Mouse (Mus musculus) adrenal gland, adult 8-10 months (tissue): ENCODE results near the gene Acot4. TPM values are rescaled to one million over a fixed set of nuclear protein-coding genes. Genes with fewer than 3 reads are reported as not detected.
"Not testable (repeated sequence)": the region's sequence is repeated elsewhere in the genome, so short reads cannot be mapped to it uniquely, and the experiment has no call there.

ENCODE experiments used
- DNase-seq: peaks from one replicate; pipeline ENCODE4 v3.0.0; 2022
- total RNA-seq, 4 experiments: library from RNA; stranded (reverse); gene quantifications; 2 replicates each; pipeline ENCODE4 v1.2.4; 2022

Gene Acot4
- total RNA-seq, 4 experiments from 2014 or later = 0.56 to 3.5 (median 1.7) TPM

DNA sequence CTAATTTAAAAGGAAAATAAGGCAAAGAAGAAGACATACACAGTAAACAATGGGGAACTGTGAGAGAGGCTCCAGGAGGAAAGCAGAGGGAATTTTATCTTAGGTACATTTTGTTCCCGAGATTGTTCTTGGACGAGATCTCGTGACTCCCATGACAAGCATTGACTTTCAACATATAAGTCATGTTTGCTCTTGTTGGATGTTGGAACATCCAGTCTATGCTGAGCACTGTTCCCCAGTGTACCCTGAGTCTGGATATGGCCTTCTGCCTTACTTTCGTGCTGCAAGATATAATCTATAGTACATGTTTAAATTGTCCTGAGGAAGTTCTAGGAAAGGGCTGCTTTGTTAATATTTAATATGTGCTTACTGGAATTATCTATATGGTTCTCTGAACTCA is 46.4 kb downstream of the Acot4 start:
- DNase-seq = no peak

DNA sequence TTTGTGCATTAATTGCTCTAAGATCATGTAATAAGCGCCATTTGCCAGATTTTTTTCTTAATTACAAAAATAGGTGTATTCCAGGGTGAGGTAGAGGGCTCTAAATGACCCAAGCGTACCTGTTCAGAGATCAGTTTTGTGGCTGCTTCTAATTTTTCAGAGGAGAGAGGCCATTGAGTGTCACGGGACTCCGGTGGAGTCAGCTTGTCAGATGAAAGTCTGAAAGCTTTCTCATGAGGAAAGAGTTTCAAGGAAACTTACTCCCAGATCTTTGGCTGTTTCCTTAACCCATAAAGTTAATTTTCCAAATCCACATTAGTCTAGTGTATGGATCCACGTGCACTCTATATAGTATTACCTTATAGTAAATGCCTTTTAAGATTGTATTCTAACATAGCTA is 56.5 kb downstream of the Acot4 start:
- DNase-seq = not testable (repeated sequence)

Other genes starting within 250 kb of the Acot4 start
- 10 to 100 TPM; 42.0 to 62.1 (median 55.7) TPM for gene Numb, start 116.4 kb upstream of the Acot4 start, total RNA-seq
- 10 to 100 TPM in 3 of 4 experiments, 1 to 10 TPM in 1; 9.3 to 16.9 (median 15.6) TPM for gene Riox1, start 87.8 kb upstream of the Acot4 start, total RNA-seq
- gene Heatr4, start 53.5 kb upstream of the Acot4 start, total RNA-seq = not detected
- 10 to 100 TPM; 16.1 to 33.1 (median 23.3) TPM for gene Acot2, start 50.5 kb upstream of the Acot4 start, total RNA-seq
- gene Acot1, start 28.9 kb upstream of the Acot4 start, total RNA-seq = 10 to 100 TPM in 3 of 4 experiments, 1 to 10 TPM in 1; 4.8 to 15.3 (median 12.3) TPM
- 1 to 10 TPM in 1 of 4 experiments, not detected in 3; 1.2 TPM for gene Gm49366, start 556 bp downstream of the Acot4 start, total RNA-seq
- gene Acot3, start 13.8 kb downstream of the Acot4 start, total RNA-seq = 1 to 10 TPM in 1 of 4 experiments, under 1 TPM in 1, not detected in 2; 0.29 to 2.8 TPM
- gene Acot5, start 30.9 kb downstream of the Acot4 start, total RNA-seq = under 1 TPM in 2 of 4 experiments, not detected in 2; 0.23 to 0.49 TPM
- gene Acot6, start 62.3 kb downstream of the Acot4 start, total RNA-seq = 1 to 10 TPM; 6.0 to 8.1 (median 7.0) TPM
- gene Dnal1, start 76.0 kb downstream of the Acot4 start, total RNA-seq = 10 to 100 TPM; 14.9 to 30.8 (median 22.0) TPM
- under 1 TPM; 0.09 to 0.56 (median 0.35) TPM for gene Pnma1, start 110.1 kb downstream of the Acot4 start, total RNA-seq
- 10 to 100 TPM; 21.2 to 31.2 (median 27.3) TPM for gene Elmsan1, start 180.5 kb downstream of the Acot4 start, total RNA-seq
- 10 to 100 TPM; 58.2 to 83.0 (median 73.1) TPM for gene Ptgr2, start 246.9 kb downstream of the Acot4 start, total RNA-seq